Mouse (Mus musculus) embryo, embryonic 10 days (tissue): ENCODE measurements at regions not wholly inside any gene's neighbourhood (a gene's known extent, or its start where the extent isn't known, plus 50 kb on each side); places are given as distances from the start of the nearest gene placed in this dataset.

Experiments
- DNase-seq: peaks from one replicate; pipeline ENCODE4 v3.0.0-alpha.2; 2015; ENCODE audit warnings: low spot score

- no peak for DNase-seq
Measured at GRCm38 (mm10) chr13:37569051-37569450, 209.1 kb upstream of the Rreb1 start.

- DNase-seq: no peak
Measured at GRCm38 (mm10) chr13:37569486-37569885, 208.7 kb upstream of the Rreb1 start.

DNA sequence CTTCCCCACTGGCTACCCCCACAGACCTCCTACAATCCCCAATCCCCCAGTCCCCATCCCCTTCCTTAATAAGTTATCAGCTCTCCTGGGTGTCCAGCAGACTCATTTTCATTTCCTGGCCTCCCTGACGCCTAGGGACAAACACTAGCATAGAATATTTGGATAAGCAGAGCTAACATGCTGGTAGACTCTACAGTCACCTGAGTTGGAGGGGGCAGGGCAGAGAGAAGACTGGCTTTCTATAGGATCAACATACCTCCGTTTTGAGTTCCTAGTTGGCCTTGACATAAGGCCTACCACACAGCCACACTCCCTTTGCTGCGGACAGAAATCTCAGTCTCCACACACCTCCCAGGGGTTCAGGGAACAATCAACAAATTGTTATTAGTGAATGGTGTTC, 205.2 kb upstream of the Rreb1 start:
- DNase-seq: no peak

DNA sequence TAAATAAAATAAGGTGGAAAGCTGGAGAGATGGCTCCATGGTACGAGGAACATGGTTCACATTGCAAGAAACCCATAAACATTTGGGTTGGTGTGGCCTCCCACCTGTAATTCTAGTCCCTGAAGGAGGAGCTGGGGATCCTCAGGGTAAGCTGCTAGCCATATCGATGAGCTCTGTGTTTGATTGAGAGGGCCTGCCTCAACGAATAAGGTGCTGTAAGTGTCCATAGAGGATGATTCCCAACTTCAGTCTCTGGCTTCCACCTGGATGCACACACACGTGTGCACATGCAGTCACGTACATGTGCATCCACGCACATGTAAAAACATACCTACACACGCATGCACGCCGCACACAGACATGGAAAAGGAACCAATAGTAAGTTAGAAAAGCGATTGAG, 199.0 kb upstream of the Rreb1 start:
- DNase-seq: no peak

DNA sequence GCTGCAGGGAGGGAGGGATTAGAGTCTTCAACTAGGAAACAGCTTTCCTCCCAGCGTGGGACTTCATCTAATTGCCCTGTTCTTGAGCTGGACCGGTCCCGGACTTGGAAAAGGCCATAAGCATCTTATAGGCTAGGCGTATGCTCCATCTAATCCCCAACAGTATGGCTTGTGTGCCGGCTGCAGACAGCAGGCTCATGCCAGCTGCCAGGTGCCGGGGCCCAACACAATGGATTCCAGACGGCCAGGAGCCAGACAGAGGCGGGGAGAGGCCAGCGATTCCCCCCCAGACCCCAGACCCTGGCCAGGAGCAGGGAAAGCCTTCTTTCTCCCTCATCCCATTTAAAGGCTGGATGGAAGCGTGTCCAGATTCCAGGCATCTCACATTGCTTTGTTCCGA, 198.4 kb upstream of the Rreb1 start:
- no peak for DNase-seq

DNA sequence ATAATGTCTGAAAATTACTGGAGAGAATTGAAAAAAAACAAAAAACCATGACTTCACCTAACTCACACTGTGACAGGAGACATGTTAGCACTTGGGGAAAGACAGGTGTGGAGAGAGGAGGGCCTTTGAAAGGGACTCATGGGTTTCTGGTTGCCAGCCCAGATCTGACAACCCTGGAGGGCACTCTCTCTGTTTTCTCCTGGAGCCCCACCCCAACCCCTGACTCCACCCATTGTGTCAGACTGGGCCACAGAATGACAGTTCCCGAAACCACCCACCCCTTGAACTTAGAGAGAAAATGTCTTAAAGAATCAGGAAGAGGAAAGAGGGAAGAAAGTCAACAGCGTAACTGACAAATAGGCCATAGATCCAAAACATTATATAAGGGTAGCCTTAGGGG, 197.4 kb upstream of the Rreb1 start:
- no peak for DNase-seq

DNA sequence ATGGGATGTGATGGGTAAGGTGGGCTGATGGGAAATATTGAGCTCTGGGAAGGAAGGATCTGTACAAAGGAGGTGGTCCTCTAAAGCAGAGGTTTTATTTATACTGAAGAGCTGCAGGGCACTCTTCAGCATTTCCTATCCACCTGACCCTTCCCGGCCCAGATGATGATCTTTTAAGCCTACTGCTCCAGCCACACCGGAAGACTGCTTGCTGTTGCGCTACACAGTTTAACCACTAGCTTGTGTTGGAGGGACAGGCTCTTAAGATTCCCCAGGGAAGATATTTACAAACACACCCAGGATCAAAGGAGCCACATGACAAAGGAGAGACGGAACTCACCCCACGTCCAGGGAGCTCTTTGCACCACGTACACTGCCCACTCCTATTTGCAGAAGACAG, 196.8 kb upstream of the Rreb1 start:
- DNase-seq: no peak

GRCm38 (mm10) chr13:37585476-37585875, 192.7 kb upstream of the Rreb1 start:
- no peak for DNase-seq

GRCm38 (mm10) chr13:37586511-37586910, 191.7 kb upstream of the Rreb1 start:
- DNase-seq: no peak

- no peak for DNase-seq
Measured at GRCm38 (mm10) chr13:37587911-37588310, 190.3 kb upstream of the Rreb1 start.

GRCm38 (mm10) chr13:37588528-37589176, 189.5 kb upstream of the Rreb1 start:
- DNase-seq: no peak

- DNase-seq: no peak
Measured at GRCm38 (mm10) chr13:37592149-37592548, 186.1 kb upstream of the Rreb1 start.

DNA sequence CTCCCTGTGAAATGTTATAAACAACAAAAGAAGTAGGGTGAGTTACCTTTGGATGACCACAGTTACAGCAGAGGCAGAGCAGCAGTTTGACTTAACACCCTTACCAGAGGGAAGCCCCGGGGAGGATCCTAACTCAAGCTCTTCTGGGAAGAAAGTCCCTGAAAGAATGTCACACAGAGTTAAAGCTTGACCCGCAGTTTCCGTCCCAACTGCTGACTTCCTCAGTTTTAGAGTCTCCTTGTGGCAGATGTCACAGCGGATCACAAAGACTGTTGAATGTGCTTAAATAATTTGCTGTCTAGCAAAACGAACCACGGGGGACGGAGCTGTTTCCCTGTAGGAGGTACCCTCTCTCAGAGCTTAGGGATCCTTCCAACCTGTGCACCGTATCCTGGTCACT, 183.0 kb upstream of the Rreb1 start:
- peak; percentile 21 for DNase-seq

GRCm38 (mm10) chr13:37597575-37597974, 180.6 kb upstream of the Rreb1 start:
- no peak for DNase-seq

DNA sequence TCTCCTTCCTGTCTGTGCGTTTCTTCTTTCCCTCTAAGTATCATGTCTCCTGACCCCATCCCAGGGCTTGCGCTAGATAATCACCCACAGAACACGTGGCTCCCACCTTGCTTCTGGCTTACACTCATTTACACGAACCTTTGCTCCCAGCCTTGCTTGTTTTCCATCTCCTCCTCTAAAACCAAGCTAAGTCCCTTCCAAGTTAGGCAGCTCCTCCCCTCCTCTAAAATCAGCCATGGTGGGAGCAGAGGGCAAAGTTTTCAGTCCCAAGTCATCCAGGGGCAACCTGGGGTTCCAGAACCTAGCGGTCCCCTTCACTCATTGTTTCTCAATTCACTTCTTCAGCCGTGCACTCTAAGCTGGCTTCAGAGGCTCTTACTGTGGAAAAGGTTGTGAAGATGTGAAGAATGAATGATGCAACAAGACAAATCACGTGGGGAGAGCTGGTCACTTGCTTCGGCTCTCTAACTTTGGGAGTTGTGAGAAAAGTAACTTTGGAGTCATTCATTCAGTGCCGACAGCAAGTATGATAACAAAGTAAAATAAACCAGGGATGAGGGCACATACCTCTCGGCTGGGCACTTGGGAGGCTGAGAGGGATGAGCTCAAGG, 179.9 kb upstream of the Rreb1 start:
- DNase-seq: no peak

DNA sequence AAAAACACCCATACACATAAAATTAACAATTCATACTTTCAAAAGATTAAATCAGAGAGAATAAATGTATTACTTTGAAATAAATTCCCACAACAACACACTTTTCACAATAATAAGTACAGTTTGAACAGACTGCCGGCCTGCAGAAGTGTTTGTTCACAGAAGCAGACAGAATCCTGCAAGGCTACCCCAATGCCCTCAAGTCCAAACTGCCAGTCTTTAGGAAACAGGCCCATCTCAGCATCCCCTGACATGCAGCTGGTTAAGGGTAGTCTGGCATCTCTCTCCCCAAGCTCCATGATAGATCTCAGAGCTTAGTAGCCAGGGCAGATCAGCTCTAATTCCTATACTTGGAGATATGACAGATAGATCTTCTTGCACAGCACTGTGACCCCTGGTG, 178.5 kb upstream of the Rreb1 start:
- DNase-seq: no peak

- DNase-seq: no peak
Measured at GRCm38 (mm10) chr13:37600172-37600571, 178.0 kb upstream of the Rreb1 start.

GRCm38 (mm10) chr13:37601068-37601467, 177.1 kb upstream of the Rreb1 start:
- no peak for DNase-seq

- no peak for DNase-seq
Measured at GRCm38 (mm10) chr13:37602256-37602655, 175.9 kb upstream of the Rreb1 start.

DNA sequence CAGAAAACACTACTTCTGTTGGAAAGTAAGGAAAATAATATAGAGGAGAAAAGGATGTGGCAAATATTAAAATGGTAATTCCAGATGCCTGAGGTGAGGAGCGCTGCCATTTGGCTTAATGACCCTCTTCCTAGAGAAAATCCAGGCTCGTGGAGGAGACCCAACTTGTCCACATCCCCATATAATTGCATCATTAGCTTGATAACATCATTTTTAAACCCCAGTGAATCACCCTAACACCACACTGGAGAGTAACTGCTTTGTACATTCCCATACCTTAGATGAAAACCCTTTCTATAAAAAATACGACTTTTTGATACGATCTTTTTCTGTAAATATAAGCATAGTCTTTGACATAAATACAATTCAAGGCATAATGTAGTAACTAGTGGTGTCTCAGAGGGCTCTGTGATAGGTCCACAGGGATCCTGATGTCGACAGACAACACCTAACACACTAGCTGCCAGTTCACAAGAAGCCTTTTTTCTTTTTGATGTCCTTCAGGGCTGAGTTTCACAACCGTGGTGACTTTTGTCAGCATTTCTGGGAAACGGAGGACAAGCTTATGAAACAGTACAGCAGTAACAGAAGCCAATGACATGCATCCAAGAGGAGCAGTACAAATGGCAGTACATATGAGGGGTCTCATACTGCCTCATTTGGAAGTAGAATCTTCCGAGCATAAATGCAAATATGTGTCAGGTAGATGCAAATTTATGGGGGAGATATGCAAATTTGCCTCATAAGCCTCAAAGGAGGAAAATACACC, 174.8 kb upstream of the Rreb1 start:
- DNase-seq: no peak

DNA sequence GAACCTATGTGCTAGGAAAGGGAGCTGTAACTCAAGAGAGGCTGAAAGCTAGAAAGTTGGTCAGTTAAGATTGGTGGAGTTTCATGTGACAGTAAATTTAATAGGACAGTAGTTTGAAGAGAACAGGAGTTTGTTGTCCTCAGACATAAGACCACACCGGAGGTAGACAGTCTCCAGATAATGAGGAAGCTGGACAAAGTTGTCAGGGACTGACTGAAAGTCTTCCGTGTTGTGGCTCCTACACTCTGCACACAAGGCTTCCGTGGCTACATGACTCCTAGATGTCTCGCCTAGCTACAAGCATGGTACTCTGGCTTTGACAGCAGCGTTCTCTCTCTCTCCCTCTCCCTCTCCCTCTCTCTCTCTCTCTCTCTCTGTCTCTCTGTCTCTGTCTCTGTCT, 171.9 kb upstream of the Rreb1 start:
- DNase-seq: no peak

GRCm38 (mm10) chr13:37609085-37609484, 169.1 kb upstream of the Rreb1 start:
- DNase-seq: no peak

- no peak for DNase-seq
Measured at GRCm38 (mm10) chr13:37611387-37611786, 166.8 kb upstream of the Rreb1 start.
